Mouse (Mus musculus) spleen, embryonic (tissue): Measurements from ENCODE around the gene Ikzf1.

Experiments used
- CTCF ChIA-PET: fragments of 350-600 bp; sonication (Branson Sonifier 250); formaldehyde crosslinking; loops from one replicate; lab custom pipeline; 2022; lab: Charles Lee

Gene Ikzf1

GRCm38 (mm10) chr11:11716692-11717037 lies 31.9 kb downstream of the Ikzf1 start:
- CTCF ChIA-PET, result interaction anchor here (0.7 to 1.3 kb wide), 4 partner anchors 21 to 258 kb away, joined by 3 to 4 read pairs (median 4); no protein-coding TSS in a partner anchor

- CTCF ChIA-PET, result interaction anchor here (1.0 kb wide), 1 partner anchor 64 kb away, joined by 3 read pairs; no protein-coding TSS in a partner anchor
Measured at GRCm38 (mm10) chr11:11717606-11718167, 32.9 kb downstream of the Ikzf1 start.

GRCm38 (mm10) chr11:11719748-11720147 lies 34.9 kb downstream of the Ikzf1 start:
- CTCF ChIA-PET, result no interaction called here

- CTCF ChIA-PET, result no interaction called here
Measured at GRCm38 (mm10) chr11:11725252-11725875, 40.6 kb downstream of the Ikzf1 start.

- CTCF ChIA-PET, result interaction anchor here (0.6 kb wide), 1 partner anchor 16 kb away, joined by 3 read pairs; no protein-coding TSS in a partner anchor
Measured at GRCm38 (mm10) chr11:11725876-11726525, 41.2 kb downstream of the Ikzf1 start.

- CTCF ChIA-PET, result interaction anchor here (0.6 kb wide), 1 partner anchor 16 kb away, joined by 3 read pairs; no protein-coding TSS in a partner anchor
Measured at GRCm38 (mm10) chr11:11726807-11727276, 42.0 kb downstream of the Ikzf1 start.

DNA sequence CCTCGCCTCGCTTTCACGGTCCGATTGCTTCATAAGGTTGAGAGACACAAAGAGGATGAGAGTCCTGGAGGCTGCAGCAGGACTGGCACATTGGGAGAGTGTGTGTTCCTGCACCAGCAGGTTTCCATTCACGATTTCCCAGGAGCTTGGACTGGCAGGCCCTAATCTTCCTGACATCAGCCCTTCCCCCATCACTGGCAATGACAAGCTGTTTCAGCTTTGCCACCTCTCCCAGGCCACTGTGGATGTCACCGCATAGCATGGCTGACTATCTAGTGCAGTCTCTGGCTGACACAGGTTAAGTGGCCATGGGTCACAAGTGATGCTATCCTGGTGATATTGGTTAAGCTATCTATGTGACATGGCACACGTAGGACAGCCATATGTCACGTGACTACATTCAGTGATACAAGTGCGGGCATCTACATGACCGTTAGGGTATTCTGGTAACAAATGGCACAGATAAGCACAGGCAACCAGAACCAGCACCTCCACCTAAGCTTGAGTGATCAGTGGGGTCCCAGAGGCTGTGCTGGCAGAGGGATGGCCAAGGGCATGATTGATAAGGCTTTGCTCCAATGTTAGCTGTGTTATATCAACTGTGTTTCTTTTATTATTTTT lies 43.2 kb downstream of the Ikzf1 start:
- CTCF ChIA-PET, result interaction anchor here (1.0 kb wide), 1 partner anchor 13 kb away, joined by 3 read pairs; no protein-coding TSS in a partner anchor

- CTCF ChIA-PET, result interaction anchor here (1.0 kb wide), 1 partner anchor 14 kb away, joined by 3 read pairs; no protein-coding TSS in a partner anchor
Measured at GRCm38 (mm10) chr11:11729216-11729615, 44.4 kb downstream of the Ikzf1 start.

GRCm38 (mm10) chr11:11730062-11730461 lies 45.3 kb downstream of the Ikzf1 start:
- CTCF ChIA-PET, result interaction anchor here (0.7 to 0.8 kb wide), 2 partner anchors 9 to 20 kb away, joined by 3 read pairs; no protein-coding TSS in a partner anchor

DNA sequence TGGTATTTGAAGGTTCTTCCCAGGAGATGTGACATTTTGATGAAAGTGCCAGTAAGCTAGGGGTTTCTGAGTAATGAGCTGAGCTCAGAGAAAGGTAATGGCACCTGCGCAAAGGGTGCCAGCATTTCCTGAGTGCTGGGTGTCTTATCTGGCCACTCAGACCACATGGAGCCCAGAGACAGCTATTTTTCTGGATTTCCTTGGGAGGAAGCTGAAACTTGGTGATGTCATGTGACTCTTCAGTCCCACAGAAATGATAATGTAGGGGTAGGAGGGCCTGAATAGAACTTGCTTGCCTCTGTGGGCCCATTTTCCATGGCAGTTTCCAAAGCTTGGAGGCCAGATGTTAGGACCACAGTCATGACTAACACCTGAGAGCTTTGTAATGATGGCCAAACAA lies 46.9 kb downstream of the Ikzf1 start:
- CTCF ChIA-PET, result no interaction called here

GRCm38 (mm10) chr11:11732972-11733770 lies 48.4 kb downstream of the Ikzf1 start:
- CTCF ChIA-PET, result interaction anchor here (0.5 kb wide), 1 partner anchor 62 kb away, joined by 15 read pairs; no protein-coding TSS in a partner anchor

DNA sequence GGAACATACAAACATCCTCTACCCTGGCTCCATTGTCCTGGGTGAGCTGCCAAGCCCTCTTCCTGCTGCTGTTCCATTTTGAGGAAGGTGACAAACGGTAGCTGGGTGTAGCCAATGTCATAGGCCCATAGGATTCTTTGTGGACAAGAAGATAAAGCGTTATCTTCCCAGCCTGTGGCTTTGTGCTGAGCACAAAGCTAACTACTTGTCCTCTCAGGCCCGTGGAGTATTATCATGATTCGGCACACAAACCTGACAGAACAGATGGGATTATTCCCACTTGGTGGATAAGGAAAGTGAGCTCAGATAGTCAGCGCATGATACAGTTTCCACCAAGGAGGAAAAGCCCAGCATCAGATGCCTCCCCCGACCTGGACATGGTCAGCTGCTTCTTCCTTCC lies 50.4 kb downstream of the Ikzf1 start:
- CTCF ChIA-PET, result no interaction called here

DNA sequence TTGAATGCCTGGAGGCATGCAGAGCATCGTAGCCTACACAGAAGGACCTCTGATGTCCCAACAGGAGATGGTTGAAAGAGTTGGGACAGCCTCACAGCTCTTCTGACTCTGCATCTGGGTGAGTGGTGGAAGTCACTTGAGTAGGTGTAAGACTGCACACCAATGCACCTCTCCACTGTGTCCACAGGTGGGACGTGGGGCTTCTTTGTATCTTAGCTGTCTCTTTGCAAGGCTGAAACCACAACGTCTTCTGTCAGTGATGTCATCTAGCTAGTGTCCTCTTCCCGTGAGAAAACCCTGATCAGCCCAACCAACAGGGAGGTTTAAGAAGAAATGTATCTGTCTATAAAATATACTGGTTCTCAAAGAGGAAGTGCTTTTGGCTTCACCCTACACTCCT lies 52.1 kb downstream of the Ikzf1 start:
- CTCF ChIA-PET, result interaction anchor here (1.5 kb wide), 1 partner anchor 52 kb away, joined by 3 read pairs; no protein-coding TSS in a partner anchor

DNA sequence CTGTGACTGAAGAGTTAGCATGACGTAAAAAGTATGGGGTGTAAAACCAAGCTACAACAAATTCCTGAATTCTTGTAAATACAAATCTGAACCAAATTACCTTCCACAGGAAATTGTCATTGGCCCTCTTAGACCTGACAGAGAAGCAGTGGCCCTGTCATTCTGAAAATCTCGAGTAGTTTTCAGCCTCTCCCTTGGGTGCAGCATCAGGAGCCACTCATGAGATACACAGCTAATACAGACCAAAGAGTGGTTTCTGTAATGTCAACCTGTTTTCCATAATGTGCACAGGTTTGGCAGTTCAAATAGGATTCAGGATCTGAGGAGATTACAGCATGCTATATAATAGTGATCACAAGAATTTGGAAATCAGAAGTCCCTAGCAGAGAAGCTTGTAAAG lies 52.8 kb downstream of the Ikzf1 start:
- CTCF ChIA-PET, result no interaction called here

GRCm38 (mm10) chr11:11739054-11739453 lies 54.3 kb downstream of the Ikzf1 start:
- CTCF ChIA-PET, result interaction anchor here (0.6 to 0.7 kb wide), 3 partner anchors 44 to 275 kb away, joined by 3 to 7 read pairs (median 6); no protein-coding TSS in a partner anchor

GRCm38 (mm10) chr11:11740603-11741002 lies 55.8 kb downstream of the Ikzf1 start:
- CTCF ChIA-PET, result interaction anchor here (0.6 to 0.7 kb wide), 3 partner anchors 22 to 192 kb away, joined by 3 to 4 read pairs (median 3); no protein-coding TSS in a partner anchor

GRCm38 (mm10) chr11:11741574-11741973 lies 56.8 kb downstream of the Ikzf1 start:
- CTCF ChIA-PET, result no interaction called here

DNA sequence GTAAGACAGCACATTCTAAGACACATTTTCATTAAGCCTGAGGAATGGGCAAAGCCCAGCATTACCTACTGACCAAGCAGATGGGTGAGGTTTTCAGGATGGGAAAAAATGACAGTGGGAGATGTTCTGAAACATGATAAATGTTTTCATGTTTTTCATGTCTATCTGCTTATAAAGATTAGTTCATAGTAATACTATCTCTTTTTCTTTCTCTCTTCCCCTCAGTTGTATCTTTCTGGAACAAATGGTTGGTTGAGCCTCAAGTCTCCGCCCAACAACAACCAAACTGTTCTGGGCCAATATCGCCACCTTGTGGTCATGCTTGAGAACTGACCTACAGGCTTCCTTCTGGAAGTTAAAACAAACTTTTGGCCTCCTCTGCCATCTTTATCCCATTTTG lies 57.8 kb downstream of the Ikzf1 start:
- CTCF ChIA-PET, result interaction anchor here (1.2 kb wide), 1 partner anchor 74 kb away, joined by 4 read pairs; no protein-coding TSS in a partner anchor

DNA sequence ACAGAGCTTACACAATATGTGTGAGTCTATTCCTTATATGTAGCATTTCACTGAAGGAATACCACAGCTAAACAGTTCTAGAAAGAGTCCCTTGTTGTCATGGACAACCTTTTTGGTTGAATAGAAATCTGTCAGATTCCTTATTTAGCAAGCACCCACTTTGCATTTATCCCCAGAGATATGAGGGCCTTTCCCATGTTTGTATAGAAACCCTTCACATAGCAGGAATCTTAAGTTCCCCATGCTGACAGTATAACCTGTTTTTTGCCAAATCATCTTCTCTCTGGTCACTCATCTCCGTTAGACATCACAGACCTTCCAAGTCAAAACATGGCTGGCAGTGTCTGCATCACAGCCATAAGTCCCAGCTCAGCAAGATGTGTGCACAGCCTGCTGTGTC lies 59.4 kb downstream of the Ikzf1 start:
- CTCF ChIA-PET, result interaction anchor here (0.6 to 0.9 kb wide), 3 partner anchors 45 to 188 kb away, joined by 3 to 5 read pairs (median 3); no protein-coding TSS in a partner anchor

DNA sequence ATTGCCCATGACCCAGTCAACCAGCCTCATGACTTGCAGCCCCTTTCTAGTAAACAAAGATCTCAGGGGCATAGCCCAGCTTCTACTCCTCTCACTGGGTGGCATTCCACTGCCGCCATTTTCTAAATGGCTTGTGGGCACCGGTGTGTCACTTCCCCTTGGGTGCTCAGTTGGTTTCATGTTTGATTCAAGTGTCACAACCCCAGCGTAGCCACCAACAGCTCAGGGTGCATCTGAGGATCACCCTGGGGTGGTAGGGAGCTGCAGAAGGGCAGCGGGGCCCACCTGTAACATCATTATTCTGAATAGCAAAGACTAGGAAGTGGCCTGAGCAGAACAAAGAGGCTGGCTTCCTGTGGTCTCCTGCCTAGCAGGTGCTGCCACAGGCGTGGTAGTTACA lies 66.3 kb downstream of the Ikzf1 start:
- CTCF ChIA-PET, result no interaction called here
